Mouse (Mus musculus) heart, embryonic 16.5 days (tissue): ENCODE data around the gene Atp13a4. TPM values are rescaled to one million over a fixed set of nuclear protein-coding genes. Genes with fewer than 3 reads are reported as not detected.

ENCODE experiments used
- ATAC-seq: fragments of 200-750 bp; cut with Nextera tagmentation; replicated peaks from 2 replicates; pipeline ENCODE4 v1.8.0; 2017; ENCODE audit warnings: moderate number of reproducible peaks; ENCODE audit not compliant: insufficient read depth, low FRiP score; ENCODE audit errors: extremely low read depth
- H3K27ac ChIP-seq: fragments of 300-500 bp; sonication (generic); 2 replicates; pipeline ENCODE4 v1.5.1; 2014; ENCODE audit warnings: mild to moderate bottlenecking, low read length, control low read depth, moderate library complexity
- H3K27me3 ChIP-seq: fragments of 300-500 bp; sonication (generic); 2 replicates; pipeline ENCODE4 v1.6.1; 2014; ENCODE audit warnings: low read length, mixed read lengths; ENCODE audit not compliant: control insufficient read depth, insufficient read depth
- H3K36me3 ChIP-seq: fragments of 300-500 bp; sonication (generic); 2 replicates; pipeline ENCODE4 v1.6.1; 2014; ENCODE audit not compliant: control insufficient read depth, insufficient read depth
- H3K4me1 ChIP-seq: fragments of 300-500 bp; sonication (generic); 2 replicates; pipeline ENCODE4 v1.6.1; 2014; ENCODE audit warnings: low read length, mixed read lengths; ENCODE audit not compliant: control insufficient read depth, insufficient read depth
- H3K4me2 ChIP-seq: fragments of 300-500 bp; sonication (generic); 2 replicates; pipeline ENCODE4 v1.6.1; 2014; ENCODE audit warnings: low read depth, mild to moderate bottlenecking, control low read depth, low read length
- H3K4me3 ChIP-seq: fragments of 300-500 bp; sonication (generic); 2 replicates; pipeline ENCODE4 v1.5.1; 2014; ENCODE audit warnings: mild to moderate bottlenecking, control low read depth, low read length
- H3K9ac ChIP-seq: fragments of 300-500 bp; sonication (generic); 2 replicates; pipeline ENCODE4 v1.6.1; 2014; ENCODE audit warnings: low read length, control low read depth
- H3K9me3 ChIP-seq: fragments of 300-500 bp; sonication (generic); replicated peaks from 2 replicates; pipeline ENCODE4 v1.6.1; 2016; ENCODE audit warnings: low read length; ENCODE audit not compliant: control insufficient read depth
- WGBS: fragments of 180-500 bp; shearing (Covaris S2); extraction: QIAGEN DNeasy Blood & Tissue Kit; methylation state at CpG from one replicate; pipeline ENCODE4 v1.1.7; 2014; 5-methylcytosine and 5-hydroxymethylcytosine counted together
- polyA plus RNA-seq: library from polyadenylated mRNA; unstranded; fragments of >200 nt; fragmentation: Nextera tagmentation; extraction: Ambion mirVana; gene quantifications from 2 replicates; pipeline ENCODE4 v1.2.1, GENCODE M21; 2015

Gene Atp13a4
- polyA plus RNA-seq, 1 experiment from 2014 or later, result not detected

GRCm38 (mm10) chr16:29384781-29385180 lies 159.9 kb downstream of the Atp13a4 start:
- Histone ChIP-seq H3K27ac (no peak overlapping the region), H3K4me1 (no peaks in the 10 kb centered on the region), H3K36me3 (no peaks in the 10 kb centered on the region), H3K4me3 (no peak overlapping the region), H3K9ac (no peak overlapping the region), H3K27me3 (no peaks in the 10 kb centered on the region), H3K4me2 (no peak overlapping the region), H3K9me3 (no peaks in the 10 kb centered on the region)
- WGBS, result 86% methylated on average over 4 of the region's 4 CpGs
- ATAC-seq, result no peak

DNA sequence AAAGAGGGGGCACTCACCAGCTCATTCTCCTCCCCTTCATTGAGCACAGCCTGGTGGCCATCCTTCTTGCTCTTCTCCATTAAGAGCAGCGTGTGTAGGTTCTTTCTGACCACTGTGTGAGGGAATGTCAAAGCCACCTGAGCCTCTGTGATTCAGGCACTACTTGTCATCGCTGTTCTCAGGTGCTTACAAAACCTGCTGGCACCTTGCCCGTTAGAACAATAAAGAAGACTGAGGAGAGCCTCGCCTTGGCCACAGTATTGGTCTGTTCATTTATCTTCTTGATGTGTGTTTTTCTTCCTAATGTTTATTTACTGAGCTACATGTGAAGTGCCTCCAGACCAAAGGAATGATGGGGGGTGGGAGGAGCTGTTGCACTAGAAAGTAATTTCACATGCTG lies 166.2 kb downstream of the Atp13a4 start, which contains the start of gene Atp13a5:
Gene Atp13a5, minus strand, starts transcription at position 275 of the 400 bp plus-strand sequence.
- no peak within 1 kb of the TSS for H3K27ac ChIP-seq
- H3K9ac ChIP-seq, result no peak within 1 kb of the TSS
- H3K27me3 ChIP-seq, result no peaks in the 10 kb centered on the region
- no peaks in the 10 kb centered on the region for H3K9me3 ChIP-seq
- no peaks in the 10 kb centered on the region for H3K36me3 ChIP-seq
- no peak within 1 kb of the TSS for H3K4me2 ChIP-seq
- no peak within 1 kb of the TSS for H3K4me3 ChIP-seq
- ATAC-seq, result no peak
- WGBS, result 52% methylated on average over 4 of the region's 4 CpGs
- no peaks in the 10 kb centered on the region for H3K4me1 ChIP-seq

DNA sequence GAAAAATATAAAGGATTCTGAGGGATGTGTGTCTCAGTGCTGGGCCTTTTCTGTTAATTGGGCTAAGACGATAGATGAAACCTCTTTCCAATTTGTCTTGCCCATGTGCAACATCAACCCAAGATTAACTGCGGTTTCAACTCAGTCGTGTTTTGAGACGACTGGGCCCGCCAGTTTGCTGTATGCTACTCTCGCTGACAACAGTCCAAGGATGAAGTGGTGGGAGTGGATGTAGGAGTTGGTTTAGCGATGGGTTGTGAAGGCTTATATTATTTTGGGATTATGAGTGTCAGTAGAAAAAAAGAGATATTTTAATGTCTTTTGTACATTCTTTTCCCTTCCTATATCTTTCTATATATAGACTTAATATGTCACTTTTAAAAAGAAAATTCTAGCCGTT lies 170.0 kb downstream of the Atp13a4 start:
- Histone ChIP-seq H3K4me2 (no peak overlapping the region), H3K4me1 (no peaks in the 10 kb centered on the region), H3K9ac (no peak overlapping the region), H3K36me3 (no peaks in the 10 kb centered on the region), H3K27ac (no peak overlapping the region), H3K27me3 (no peaks in the 10 kb centered on the region), H3K4me3 (no peak overlapping the region), H3K9me3 (no peaks in the 10 kb centered on the region)
- ATAC-seq, result no peak
- 79% methylated on average over 8 of the region's 8 CpGs for WGBS

Other genes starting within 250 kb of the Atp13a4 start
- gene Atp13a5, start 166.1 kb downstream of the Atp13a4 start, polyA plus RNA-seq, result 0.20 TPM in 1 of 2 replicates, not detected in the other
- 42.0 and 44.9 TPM in 2 replicates for gene Opa1, start 34.5 kb upstream of the Atp13a4 start, polyA plus RNA-seq